Mouse (Mus musculus) brain, embryonic 14.5 days (tissue): ENCODE results near the gene Zdhhc14.

Source experiments
- CTCF ChIP-seq: fragments of 200-500 bp; IDR thresholded peaks from 2 replicates; pipeline ENCODE4 v1.5.1; 2012; ENCODE audit warnings: inconsistent platforms, mild to moderate bottlenecking, moderate library complexity, borderline replicate concordance; ENCODE audit not compliant: insufficient read depth, insufficient read length; ENCODE audit errors: extremely low read depth
- POLR2A ChIP-seq: fragments of 200-500 bp; IDR thresholded peaks from 2 replicates; pipeline ENCODE4 v1.6.1; 2012; ENCODE audit warnings: mild to moderate bottlenecking, inconsistent platforms, borderline replicate concordance; ENCODE audit not compliant: poor library complexity, insufficient read depth, insufficient read length, severe bottlenecking; ENCODE audit errors: extremely low read depth

DNA sequence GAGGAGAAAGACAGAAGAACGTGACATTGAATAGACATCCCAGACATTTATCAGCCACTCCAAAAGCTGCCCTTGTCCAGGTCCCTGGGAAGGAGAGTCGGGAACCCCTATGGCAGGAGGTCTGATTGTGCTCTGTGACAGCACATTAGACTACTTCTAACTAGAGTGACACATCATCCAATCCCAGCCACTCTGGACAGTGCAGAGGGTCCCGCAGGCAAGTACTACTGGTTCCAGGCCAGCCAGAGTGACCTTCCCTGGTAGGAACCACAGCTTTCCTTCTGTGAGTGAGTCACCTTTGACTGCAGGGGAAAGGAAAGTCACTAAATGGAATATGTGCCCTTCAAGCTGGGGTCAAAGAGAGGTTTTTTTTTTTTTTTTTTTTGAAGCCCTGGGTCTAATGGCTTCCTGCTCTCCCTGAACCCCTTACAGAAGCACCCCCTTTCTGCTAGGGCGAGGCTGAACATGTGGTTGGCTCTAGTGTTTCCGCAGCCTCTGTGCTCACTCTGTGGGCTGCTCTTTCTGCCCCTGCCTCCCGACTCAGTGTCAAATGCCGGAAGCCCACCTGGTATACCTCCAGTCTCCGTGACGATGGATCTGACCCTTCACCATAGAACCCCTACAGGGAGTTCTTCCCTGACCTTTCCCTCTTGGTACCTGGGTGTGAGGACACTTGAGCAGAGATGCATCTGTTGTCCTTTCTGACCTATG, 276.6 kb downstream of the Zdhhc14 start:
- TF ChIP-seq CTCF (no peak), POLR2A (no peak)
